Mouse (Mus musculus) G1E (cell line): Measurements from ENCODE around the gene Avil.

Experiments used
- CTCF ChIP-seq: IDR thresholded peaks from 2 replicates; pipeline ENCODE4 v1.5.1; 2012; ENCODE audit warnings: low read depth, low read length, inconsistent platforms, mixed read lengths
- GATA1 ChIP-seq: IDR thresholded peaks from 2 replicates; pipeline ENCODE4 v1.6.1; 2012; ENCODE audit warnings: borderline replicate concordance, low read length, inconsistent platforms, mixed read lengths
- POLR2AphosphoS5 ChIP-seq: IDR thresholded peaks from 2 replicates; pipeline ENCODE4 v1.6.1; 2012; ENCODE audit warnings: low read depth, low read length, inconsistent platforms; ENCODE audit not compliant: insufficient replicate concordance
- TAL1 ChIP-seq: conservative IDR thresholded peaks from 2 replicates; pipeline ENCODE4 v1.6.1; 2012; ENCODE audit warnings: low read depth, low read length, inconsistent platforms, mixed read lengths

GRCm38 (mm10) chr10:127059174-127059967, 58.9 kb downstream of the Avil start:
- TF ChIP-seq CTCF (no peak), TAL1 (no peak), POLR2AphosphoS5 (no peak), GATA1 (no peak)
